Mouse (Mus musculus) neural tube, embryonic 15.5 days (tissue): ENCODE data around the gene Klhl3. TPM values are rescaled to one million over a fixed set of nuclear protein-coding genes. Genes with fewer than 3 reads are reported as not detected.

Experiments
- ATAC-seq: fragments of 200-750 bp; cut with Nextera tagmentation; 2 replicates; pipeline ENCODE4 v1.8.0; 2017; ENCODE audit warnings: mild to moderate bottlenecking, moderate TSS enrichment, moderate library complexity; ENCODE audit not compliant: low FRiP score
- H3K27ac ChIP-seq: fragments of 300-500 bp; sonication (generic); replicated peaks from 2 replicates; pipeline ENCODE4 v1.5.1; 2015; ENCODE audit warnings: mild to moderate bottlenecking, inconsistent platforms
- H3K27me3 ChIP-seq: fragments of 300-500 bp; sonication (generic); replicated peaks from 2 replicates; pipeline ENCODE4 v1.6.1; 2015; ENCODE audit warnings: inconsistent platforms
- H3K36me3 ChIP-seq: fragments of 300-500 bp; sonication (generic); 2 replicates; pipeline ENCODE4 v1.6.1; 2015; ENCODE audit warnings: inconsistent platforms
- H3K4me1 ChIP-seq: fragments of 300-500 bp; sonication (generic); 2 replicates; pipeline ENCODE4 v1.6.1; 2015; ENCODE audit warnings: inconsistent platforms
- H3K4me2 ChIP-seq: fragments of 300-500 bp; sonication (generic); 2 replicates; pipeline ENCODE4 v1.6.1; 2015; ENCODE audit warnings: inconsistent platforms, mild to moderate bottlenecking, moderate library complexity
- H3K4me3 ChIP-seq: fragments of 300-500 bp; sonication (generic); replicated peaks from 2 replicates; pipeline ENCODE4 v1.5.1; 2015; ENCODE audit warnings: mild to moderate bottlenecking, inconsistent platforms
- H3K9ac ChIP-seq: fragments of 300-500 bp; sonication (generic); replicated peaks from 2 replicates; pipeline ENCODE4 v1.6.1; 2015; ENCODE audit warnings: mild to moderate bottlenecking, inconsistent platforms
- H3K9me3 ChIP-seq: fragments of 300-500 bp; sonication (generic); replicated peaks from 2 replicates; pipeline ENCODE4 v1.6.1; 2016; ENCODE audit warnings: inconsistent platforms
- WGBS: fragments of 180-500 bp; shearing (Covaris S2); methylation state at CpG from one replicate; pipeline ENCODE4 v1.1.7; 2015; ENCODE audit warnings: mixed read lengths; 5-methylcytosine and 5-hydroxymethylcytosine counted together
- polyA plus RNA-seq: library from polyadenylated mRNA; unstranded; fragments of >200 nt; fragmentation: Nextera tagmentation; extraction: Ambion mirVana; gene quantifications from 2 replicates; pipeline ENCODE4 v1.2.1, GENCODE M21; 2015

Gene Klhl3
- polyA plus RNA-seq, 1 experiment from 2014 or later: 16.5 TPM

- Histone ChIP-seq H3K36me3 (peaks cover 6% of the 10 kb centered on the region; the same call in 1 of the 2 replicates), H3K27me3 (no peaks in the 10 kb centered on the region), H3K9ac (no peak overlapping the region), H3K4me1 (no peaks in the 10 kb centered on the region), H3K4me3 (no peak overlapping the region), H3K4me2 (no peak overlapping the region), H3K9me3 (no peaks in the 10 kb centered on the region), H3K27ac (no peak overlapping the region)
- 81% methylated on average over 5 of the region's 5 CpGs for WGBS
- ATAC-seq: no peak
Measured at GRCm38 (mm10) chr13:58078361-58078760, 35.0 kb downstream of the Klhl3 start.

- Histone ChIP-seq H3K4me1 (no peaks in the 10 kb centered on the region), H3K27me3 (no peaks in the 10 kb centered on the region), H3K27ac (peak overlapping the region; percentile 11; the same call in 1 of the 2 replicates), H3K9me3 (no peaks in the 10 kb centered on the region), H3K9ac (no peak overlapping the region), H3K4me2 (no peak overlapping the region), H3K36me3 (0 out of 2 replicates have a peak, but pooled peaks cover 17% of the 10 kb centered on the region), H3K4me3 (no peak overlapping the region)
- ATAC-seq: no peak
- WGBS: 89% methylated on average over 9 of the region's 9 CpGs
Measured at GRCm38 (mm10) chr13:58074881-58075280, 38.5 kb downstream of the Klhl3 start.

- Histone ChIP-seq H3K36me3 (peaks cover 17% of the 10 kb centered on the region; the same call in 1 of the 2 replicates), H3K27me3 (no peaks in the 10 kb centered on the region), H3K4me2 (no peak overlapping the region), H3K9ac (no peak overlapping the region), H3K9me3 (no peaks in the 10 kb centered on the region), H3K27ac (peak overlapping the region; percentile 11; the same call in 1 of the 2 replicates), H3K4me1 (no peaks in the 10 kb centered on the region), H3K4me3 (no peak overlapping the region)
- WGBS: 74% methylated on average over 6 of the region's 6 CpGs
- ATAC-seq: no peak
Measured at GRCm38 (mm10) chr13:58074466-58074865, 38.9 kb downstream of the Klhl3 start.

GRCm38 (mm10) chr13:58073254-58073882 lies 40.0 kb downstream of the Klhl3 start:
- Histone ChIP-seq H3K4me3 (no peak overlapping the region), H3K27me3 (no peaks in the 10 kb centered on the region), H3K27ac (no peak overlapping the region), H3K9ac (no peak overlapping the region), H3K9me3 (no peaks in the 10 kb centered on the region), H3K36me3 (peaks cover 17% of the 10 kb centered on the region; the same call in 1 of the 2 replicates), H3K4me2 (no peak overlapping the region), H3K4me1 (no peaks in the 10 kb centered on the region)
- 88% methylated on average over 12 of the region's 12 CpGs for WGBS
- no peak for ATAC-seq

- 93% methylated on average over 21 of the region's 21 CpGs for WGBS
- Histone ChIP-seq H3K27ac (no peak overlapping the region), H3K4me1 (peaks cover 10% of the 10 kb centered on the region; the same call in 1 of the 2 replicates), H3K9me3 (no peaks in the 10 kb centered on the region), H3K4me3 (no peak overlapping the region), H3K4me2 (no peak overlapping the region), H3K9ac (no peak overlapping the region), H3K27me3 (no peaks in the 10 kb centered on the region), H3K36me3 (peaks cover 17% of the 10 kb centered on the region; the same call in 1 of the 2 replicates)
- no peak for ATAC-seq
Measured at GRCm38 (mm10) chr13:58071209-58071608, 42.2 kb downstream of the Klhl3 start.

GRCm38 (mm10) chr13:58070504-58070903 lies 42.9 kb downstream of the Klhl3 start:
- Histone ChIP-seq H3K27me3 (no peaks in the 10 kb centered on the region), H3K4me2 (no peak overlapping the region), H3K4me3 (no peak overlapping the region), H3K27ac (no peak overlapping the region), H3K4me1 (peaks cover 15% of the 10 kb centered on the region; the same call in 1 of the 2 replicates), H3K9me3 (no peaks in the 10 kb centered on the region), H3K9ac (no peak overlapping the region), H3K36me3 (peaks cover 17% of the 10 kb centered on the region; the same call in 1 of the 2 replicates)
- WGBS: 82% methylated on average over 12 of the region's 12 CpGs
- no peak for ATAC-seq

- H3K4me3 ChIP-seq: no peak overlapping the region
- H3K27me3 ChIP-seq: no peaks in the 10 kb centered on the region
- ATAC-seq: no peak
- no peak overlapping the region for H3K4me2 ChIP-seq
- no peaks in the 10 kb centered on the region for H3K9me3 ChIP-seq
- no peak overlapping the region for H3K9ac ChIP-seq
- H3K36me3 ChIP-seq: peaks cover 20% of the 10 kb centered on the region
- peaks cover 15% of the 10 kb centered on the region; the same call in 1 of the 2 replicates for H3K4me1 ChIP-seq
- H3K27ac ChIP-seq: no peak overlapping the region
- WGBS: 89% methylated on average over 15 of the region's 15 CpGs
Measured at GRCm38 (mm10) chr13:58068421-58069209, 44.8 kb downstream of the Klhl3 start.

- Histone ChIP-seq H3K4me2 (peak overlapping the region; percentile 6; the same call in 1 of the 2 replicates), H3K9me3 (no peaks in the 10 kb centered on the region), H3K4me1 (peaks cover 15% of the 10 kb centered on the region; the same call in 1 of the 2 replicates), H3K9ac (no peak overlapping the region), H3K27me3 (no peaks in the 10 kb centered on the region), H3K27ac (peak overlapping the region; percentile 60), H3K4me3 (no peak overlapping the region), H3K36me3 (peaks cover 26% of the 10 kb centered on the region)
- whole genome bisulfite sequencing: 24% methylated on average over 17 of the region's 17 CpGs
- peak; percentile 35; the same call in 1 of the 2 replicates for ATAC-seq
Measured at GRCm38 (mm10) chr13:58067540-58068103, 45.8 kb downstream of the Klhl3 start.

GRCm38 (mm10) chr13:58066496-58067389 lies 46.6 kb downstream of the Klhl3 start:
- H3K4me1 ChIP-seq: peaks cover 15% of the 10 kb centered on the region; the same call in 1 of the 2 replicates
- H3K27ac ChIP-seq: peak overlapping the region; percentile 60
- H3K36me3 ChIP-seq: peaks cover 34% of the 10 kb centered on the region
- H3K4me3 ChIP-seq: no peak overlapping the region
- 0 out of 2 replicates have a peak overlapping the region, but pooled peaks have one; percentile 6 for H3K4me2 ChIP-seq
- 71% methylated on average over 14 of the region's 14 CpGs for WGBS
- no peaks in the 10 kb centered on the region for H3K9me3 ChIP-seq
- H3K9ac ChIP-seq: no peak overlapping the region
- H3K27me3 ChIP-seq: no peaks in the 10 kb centered on the region
- no peak for ATAC-seq

GRCm38 (mm10) chr13:58066081-58066495 lies 47.3 kb downstream of the Klhl3 start:
- Histone ChIP-seq H3K27ac (0 out of 2 replicates have a peak overlapping the region, but pooled peaks have one; percentile 60), H3K36me3 (peaks cover 33% of the 10 kb centered on the region), H3K9me3 (no peaks in the 10 kb centered on the region), H3K27me3 (no peaks in the 10 kb centered on the region), H3K4me2 (no peak overlapping the region), H3K9ac (no peak overlapping the region), H3K4me1 (peaks cover 15% of the 10 kb centered on the region; the same call in 1 of the 2 replicates), H3K4me3 (no peak overlapping the region)
- ATAC-seq: no peak
- 75% methylated on average over 13 of the region's 13 CpGs for WGBS

- H3K27me3 ChIP-seq: no peaks in the 10 kb centered on the region
- no peaks in the 10 kb centered on the region for H3K9me3 ChIP-seq
- peaks cover 15% of the 10 kb centered on the region; the same call in 1 of the 2 replicates for H3K4me1 ChIP-seq
- H3K36me3 ChIP-seq: peaks cover 30% of the 10 kb centered on the region
- H3K9ac ChIP-seq: no peak overlapping the region
- no peak overlapping the region for H3K4me3 ChIP-seq
- H3K4me2 ChIP-seq: no peak overlapping the region
- H3K27ac ChIP-seq: no peak overlapping the region
- WGBS: 60% methylated on average over 5 of the region's 5 CpGs
- ATAC-seq: no peak
Measured at GRCm38 (mm10) chr13:58065316-58065715, 48.1 kb downstream of the Klhl3 start.
